Mouse (Mus musculus) C2C12 (cell line): ENCODE measurements around the gene Cdc42ep2. TPM values are rescaled to one million over a fixed set of nuclear protein-coding genes. Genes with fewer than 3 reads are reported as not detected.

Source experiments
- H3K27me3 ChIP-seq: one replicate; pipeline ENCODE4 v1.6.1; 2011; ENCODE audit not compliant: control insufficient read depth, insufficient read depth, insufficient read length
- H3K36me3 ChIP-seq: one replicate; pipeline ENCODE4 v1.6.1; 2011; ENCODE audit not compliant: control insufficient read depth, insufficient read depth
- H3K4me3 ChIP-seq: one replicate; pipeline ENCODE4 v1.5.1; 2011; ENCODE audit warnings: mild to moderate bottlenecking, control low read depth; ENCODE audit not compliant: poor library complexity, insufficient read depth, severe bottlenecking
- H3K79me2 ChIP-seq: one replicate; pipeline ENCODE4 v1.6.1; 2011; ENCODE audit not compliant: control insufficient read depth, insufficient read depth
- H3K79me3 ChIP-seq: one replicate; pipeline ENCODE4 v1.6.1; 2011; ENCODE audit warnings: low read depth, control low read depth
- H3ac ChIP-seq: one replicate; pipeline ENCODE3; 2011; ENCODE audit warnings: low read depth; ENCODE audit not compliant: control insufficient read depth, insufficient read length
- CEBPB ChIP-seq: IDR thresholded peaks from one replicate; pipeline ENCODE4 v1.6.1; 2011; ENCODE audit warnings: low read depth, mild to moderate bottlenecking, control low read depth, moderate library complexity
- CTCF ChIP-seq: IDR thresholded peaks from one replicate; pipeline ENCODE4 v1.5.1; 2011; ENCODE audit not compliant: control insufficient read depth, insufficient read depth, insufficient read length
- FOSL1 ChIP-seq: IDR thresholded peaks from one replicate; pipeline ENCODE4 v1.8.0; 2011; ENCODE audit warnings: mild to moderate bottlenecking, low read length; ENCODE audit not compliant: poor library complexity, insufficient read depth, severe bottlenecking
- MAX ChIP-seq: IDR thresholded peaks from one replicate; pipeline ENCODE4 v1.6.1; 2011; ENCODE audit warnings: mild to moderate bottlenecking, control low read depth
- MYOD1 ChIP-seq: IDR thresholded peaks from one replicate; pipeline ENCODE4 v1.6.1; 2011; ENCODE audit warnings: low read depth; ENCODE audit not compliant: control insufficient read depth, insufficient read length
- MYOG ChIP-seq: IDR thresholded peaks from one replicate; pipeline ENCODE4 v1.6.1; 2011; ENCODE audit not compliant: control insufficient read depth, insufficient read length; ENCODE audit errors: extremely low read depth
- USF1 ChIP-seq: IDR thresholded peaks from one replicate; pipeline ENCODE4 v1.6.1; 2011; ENCODE audit warnings: low read depth, mild to moderate bottlenecking, control low read depth, moderate library complexity
- polyA plus RNA-seq: library from polyadenylated mRNA; unstranded; fragments of >200 nt; fragmentation: generic; extraction: Trizol; gene quantifications from one replicate; pipeline ENCODE4 v1.2.1, GENCODE M21; 2012; ENCODE audit warnings: missing spikeins

The Cdc42ep2 gene
- polyA plus RNA-seq, 1 experiment = 3.6 TPM

- peaks cover 45% of the 10 kb centered on the region for H3K79me3 ChIP-seq
- H3K36me3 ChIP-seq = peaks cover 23% of the 10 kb centered on the region
- peaks cover 72% of the 10 kb centered on the region for H3K79me2 ChIP-seq
- peak within 1 kb of the TSS; percentile 91 for H3ac ChIP-seq
- peak within 1 kb of the TSS; percentile 78 for H3K4me3 ChIP-seq
- no peaks in the 10 kb centered on the region for H3K27me3 ChIP-seq
- TF ChIP-seq USF1 = no peak
- TF ChIP-seq MYOG = no peak
- no peak for TF ChIP-seq FOSL1
- no peak for TF ChIP-seq CTCF
- TF ChIP-seq MYOD1 = no peak
- no peak for TF ChIP-seq CEBPB
- no peak for TF ChIP-seq MAX
Measured at GRCm38 (mm10) chr19:5913007-5913719, 11.5 kb downstream of the Cdc42ep2 start, which contains the start of gene Dpf2. Gene Dpf2 (minus strand): TSS chr19:5913010.

DNA sequence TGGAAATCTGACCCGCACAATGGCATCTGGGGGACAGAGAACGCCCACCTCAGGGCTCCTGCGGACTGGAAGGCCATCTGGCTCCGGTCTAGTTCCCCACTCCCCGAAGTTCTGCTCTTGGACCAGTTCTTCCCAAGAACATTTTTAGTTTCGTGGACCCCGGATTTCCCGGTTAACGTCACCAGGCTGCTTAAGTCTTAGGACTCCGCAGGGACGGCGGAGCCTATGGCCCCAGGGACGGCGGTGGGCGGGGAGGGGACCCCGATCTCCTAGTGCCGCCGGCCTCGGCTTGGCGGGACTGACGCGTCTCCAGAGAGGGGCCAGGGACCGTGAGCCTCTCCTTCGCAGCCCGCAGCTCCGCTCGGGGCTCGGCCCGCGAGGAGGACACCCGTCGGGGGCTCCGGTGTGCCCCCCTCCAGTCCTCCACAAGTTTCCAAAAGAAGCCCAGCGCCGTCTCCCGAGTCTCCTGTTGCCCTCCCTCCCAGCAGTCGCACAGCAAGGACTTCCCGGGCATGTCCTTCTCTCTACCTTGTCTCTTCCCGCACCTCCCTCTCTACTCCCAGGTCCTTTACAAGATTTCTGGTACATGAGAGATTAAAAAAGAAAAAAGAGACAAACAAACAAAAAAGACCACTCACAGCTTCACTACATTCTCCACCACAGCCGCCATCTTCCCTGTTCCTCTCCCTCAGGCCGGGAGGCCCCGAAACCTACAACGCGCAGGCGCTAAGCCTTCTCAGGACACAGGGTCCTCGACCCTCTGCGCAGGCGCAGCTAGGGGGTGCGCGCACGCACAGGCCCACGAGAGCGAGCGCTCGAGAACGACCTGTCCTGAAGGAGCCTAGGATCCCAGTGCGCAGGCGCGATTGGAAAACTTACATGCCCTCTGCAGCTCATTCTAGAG lies 12.3 kb downstream of the Cdc42ep2 start:
- Histone ChIP-seq H3K4me3 (peak overlapping the region; percentile 78), H3K79me2 (peaks cover 80% of the 10 kb centered on the region), H3K79me3 (peaks cover 50% of the 10 kb centered on the region), H3K27me3 (no peaks in the 10 kb centered on the region), H3K36me3 (peaks cover 26% of the 10 kb centered on the region), H3ac (peak overlapping the region; percentile 91)
- TF ChIP-seq MYOG (no peak), MAX (peak; percentile 16)

DNA sequence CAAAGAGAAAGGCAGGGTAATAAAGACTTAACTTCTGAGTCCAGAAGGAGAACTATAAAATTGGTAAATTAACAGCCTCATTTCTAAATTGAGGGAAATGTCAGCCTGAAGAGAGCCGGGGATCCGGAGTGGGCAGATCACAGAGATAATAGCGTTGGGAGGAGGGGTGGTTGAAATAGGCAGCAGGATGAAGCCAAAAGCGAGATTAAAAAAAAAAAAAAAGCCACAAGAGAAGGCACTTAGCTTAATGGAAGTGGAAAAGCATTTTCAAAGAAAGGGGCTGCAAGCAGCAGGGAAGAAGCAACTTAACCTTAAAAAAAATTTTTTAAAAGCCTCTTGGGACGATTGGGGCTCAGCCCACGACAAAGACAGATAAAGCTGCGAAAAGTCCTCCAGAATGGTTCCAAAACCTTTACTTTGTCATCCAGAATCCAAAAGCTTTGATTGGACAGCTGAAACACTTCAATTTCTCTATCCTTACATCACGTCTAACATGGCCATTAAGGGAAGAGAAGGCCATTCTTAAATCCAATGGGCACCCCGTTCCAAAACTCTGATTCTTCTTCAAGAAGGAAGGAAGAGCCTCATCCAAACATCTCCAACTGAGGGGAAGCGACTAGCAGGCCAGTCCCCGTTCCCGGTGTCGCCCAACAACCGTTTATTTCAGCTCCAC lies 13.1 kb downstream of the Cdc42ep2 start:
- Histone ChIP-seq H3K4me3 (peak overlapping the region; percentile 78), H3K79me3 (peaks cover 58% of the 10 kb centered on the region), H3K79me2 (peaks cover 88% of the 10 kb centered on the region), H3K27me3 (no peaks in the 10 kb centered on the region), H3K36me3 (peaks cover 27% of the 10 kb centered on the region), H3ac (peak overlapping the region; percentile 91)
- no peak for TF ChIP-seq CEBPB

DNA sequence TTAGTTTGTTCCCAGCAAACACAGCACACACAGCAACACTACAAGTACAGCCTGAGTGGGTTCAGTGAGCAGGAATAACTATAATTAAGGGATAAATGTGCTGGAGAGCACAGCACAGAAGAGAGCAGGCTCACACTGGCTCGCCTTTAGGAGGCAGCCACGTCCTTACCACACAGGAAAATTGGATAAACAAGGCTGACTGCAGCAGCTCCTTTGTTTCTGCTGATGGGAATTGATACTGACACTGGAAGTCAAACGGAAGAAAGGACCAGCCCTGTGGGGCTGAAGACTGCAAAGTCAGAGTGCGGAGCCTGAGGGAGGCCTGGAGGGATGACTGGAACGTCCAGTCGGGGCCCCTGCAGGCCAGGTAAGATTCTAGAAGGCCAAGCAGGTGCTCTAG lies 14.4 kb downstream of the Cdc42ep2 start:
- H3K36me3 ChIP-seq = peaks cover 36% of the 10 kb centered on the region
- H3K79me2 ChIP-seq = peaks cover 86% of the 10 kb centered on the region
- peaks cover 56% of the 10 kb centered on the region for H3K79me3 ChIP-seq
- H3K27me3 ChIP-seq = no peaks in the 10 kb centered on the region
- no peak overlapping the region for H3K4me3 ChIP-seq
- TF ChIP-seq MYOG = no peak
- H3ac ChIP-seq = peak overlapping the region; percentile 18

DNA sequence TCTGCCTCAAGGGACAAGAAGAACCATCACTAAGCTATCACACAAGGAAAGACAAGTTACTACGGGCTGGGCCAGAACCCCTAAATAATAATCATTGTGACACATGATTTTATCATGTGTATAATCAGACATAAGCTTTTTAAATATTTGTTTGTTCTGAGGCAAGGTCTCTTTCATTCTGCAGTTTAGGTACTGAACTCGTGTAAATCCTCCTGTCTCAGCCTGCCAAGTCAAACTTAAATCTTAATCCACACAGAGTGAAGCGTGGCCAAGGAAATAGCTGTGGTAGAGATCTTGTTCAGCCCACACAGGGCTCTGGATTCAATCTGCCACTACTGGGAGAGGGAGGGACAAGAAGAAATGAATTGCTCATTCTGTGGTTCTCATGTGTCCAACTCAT lies 17.3 kb downstream of the Cdc42ep2 start:
- no peak overlapping the region for H3K4me3 ChIP-seq
- H3K27me3 ChIP-seq = no peaks in the 10 kb centered on the region
- peaks cover 57% of the 10 kb centered on the region for H3K36me3 ChIP-seq
- TF ChIP-seq CEBPB = no peak
- H3ac ChIP-seq = no peak overlapping the region
- H3K79me3 ChIP-seq = peaks cover 49% of the 10 kb centered on the region
- H3K79me2 ChIP-seq = peaks cover 59% of the 10 kb centered on the region

GRCm38 (mm10) chr19:5894002-5894678 lies 30.5 kb downstream of the Cdc42ep2 start, which contains the start of gene Tigd3:
Gene Tigd3 (minus strand): TSS chr19:5894149.
- Histone ChIP-seq H3K36me3 (peaks cover 36% of the 10 kb centered on the region), H3ac (peak within 1 kb of the TSS; percentile 76), H3K27me3 (no peaks in the 10 kb centered on the region), H3K79me2 (no peaks in the 10 kb centered on the region), H3K4me3 (peak within 1 kb of the TSS; percentile 28), H3K79me3 (no peaks in the 10 kb centered on the region)
- TF ChIP-seq CEBPB = no peak
- TF ChIP-seq USF1 = no peak
- TF ChIP-seq FOSL1 = no peak
- TF ChIP-seq MAX = no peak
- TF ChIP-seq MYOG = no peak
- no peak for TF ChIP-seq MYOD1
- no peak for TF ChIP-seq CTCF
